Mouse (Mus musculus) brown adipose tissue, adult 24 weeks (tissue): ENCODE measurements around the gene Nod1. TPM values are rescaled to one million over a fixed set of nuclear protein-coding genes. Genes with fewer than 3 reads are reported as not detected.

Experiments
- H3K27ac ChIP-seq: fragments of 200-500 bp; replicated peaks from 2 replicates; pipeline ENCODE4 v1.5.1; 2012; ENCODE audit warnings: low read depth, mild to moderate bottlenecking, low read length
- H3K4me1 ChIP-seq: fragments of 200-500 bp; 2 replicates; pipeline ENCODE4 v1.6.1; 2012; ENCODE audit warnings: low read length, mixed read lengths; ENCODE audit not compliant: control insufficient read depth, insufficient read depth, insufficient read length
- H3K4me3 ChIP-seq: fragments of 200-500 bp; 2 replicates; pipeline ENCODE4 v1.5.1; 2012; ENCODE audit warnings: low read depth, mild to moderate bottlenecking, low read length, moderate library complexity; ENCODE audit not compliant: insufficient read depth
- polyA plus RNA-seq: library from polyadenylated mRNA; stranded (reverse); fragments of >200 nt; gene quantifications from 2 replicates; pipeline ENCODE4 v1.2.4, GENCODE M21; 2012; ENCODE audit not compliant: missing spikeins, insufficient read depth, insufficient read length

Nod1 gene
- polyA plus RNA-seq, 1 experiment = 6.7 TPM

DNA sequence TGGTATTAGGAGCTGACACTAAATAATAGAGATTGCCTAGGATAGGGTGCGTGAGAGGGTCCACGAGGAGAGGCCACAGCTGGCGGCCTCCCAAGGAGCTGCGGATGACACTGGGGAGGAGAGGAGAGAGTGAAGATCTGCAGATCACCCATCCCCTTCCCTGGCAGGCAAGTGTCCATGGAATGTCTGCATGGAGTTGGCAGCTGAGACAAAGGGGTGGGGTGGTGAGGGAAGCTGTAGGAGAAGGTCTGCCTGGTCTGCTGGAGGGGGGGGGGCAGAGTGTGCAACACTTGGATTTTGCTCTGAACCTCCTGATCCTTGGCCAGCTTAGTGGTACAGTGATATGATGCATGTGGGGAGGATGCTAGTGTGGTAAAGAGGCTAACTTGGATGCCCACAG, 57.4 kb downstream of the Nod1 start:
- Histone ChIP-seq H3K4me1 (no peaks in the 10 kb centered on the region), H3K27ac (no peak overlapping the region), H3K4me3 (no peak overlapping the region)

DNA sequence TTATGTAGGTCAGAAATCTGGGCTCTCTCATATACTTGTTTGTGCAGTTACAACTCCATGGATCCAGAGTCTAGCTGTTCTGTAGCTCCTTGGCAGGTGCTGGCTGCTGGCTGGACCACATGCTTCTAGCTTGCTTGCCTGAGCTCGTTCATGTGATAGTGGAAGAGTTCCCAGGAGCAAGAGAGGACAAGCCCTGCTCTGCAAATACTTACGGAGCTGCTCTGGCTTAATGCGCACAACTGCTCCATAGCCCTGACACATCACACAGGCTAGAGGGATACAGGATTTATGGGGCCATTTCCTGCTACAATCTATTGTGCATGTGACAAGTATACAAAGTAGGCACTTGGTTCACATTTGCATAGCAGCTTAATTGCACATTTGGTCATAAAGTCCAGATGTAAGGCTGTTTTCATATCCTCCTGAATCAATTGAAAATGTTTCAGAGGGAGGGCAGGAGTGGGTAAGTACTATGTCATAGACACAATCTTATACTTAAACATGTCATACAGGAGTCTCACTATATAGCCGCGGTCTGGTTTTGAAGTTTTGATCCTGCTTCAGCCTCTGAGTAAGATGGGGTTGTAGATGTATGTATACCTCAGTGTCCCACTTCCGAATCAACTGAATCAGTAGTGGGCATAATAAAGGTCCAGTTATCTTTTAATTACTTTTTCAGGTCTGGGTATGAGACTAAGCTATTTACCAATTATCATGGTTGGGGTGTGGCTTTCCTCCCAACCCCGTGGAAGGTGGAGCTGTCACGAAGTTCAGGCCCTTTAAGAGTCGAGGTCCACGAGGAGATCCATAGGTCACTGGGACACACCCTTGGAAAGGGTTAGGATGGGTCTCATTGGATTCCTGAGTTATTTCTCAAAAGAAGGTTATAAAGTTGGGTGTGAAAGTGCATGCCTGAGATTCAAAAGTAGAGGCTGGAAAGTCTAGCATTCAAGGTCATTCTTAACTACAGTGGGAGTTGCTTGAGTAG, 66.1 kb downstream of the Nod1 start:
- no peak overlapping the region for H3K4me3 ChIP-seq
- H3K27ac ChIP-seq = no peak overlapping the region
- no peaks in the 10 kb centered on the region for H3K4me1 ChIP-seq

DNA sequence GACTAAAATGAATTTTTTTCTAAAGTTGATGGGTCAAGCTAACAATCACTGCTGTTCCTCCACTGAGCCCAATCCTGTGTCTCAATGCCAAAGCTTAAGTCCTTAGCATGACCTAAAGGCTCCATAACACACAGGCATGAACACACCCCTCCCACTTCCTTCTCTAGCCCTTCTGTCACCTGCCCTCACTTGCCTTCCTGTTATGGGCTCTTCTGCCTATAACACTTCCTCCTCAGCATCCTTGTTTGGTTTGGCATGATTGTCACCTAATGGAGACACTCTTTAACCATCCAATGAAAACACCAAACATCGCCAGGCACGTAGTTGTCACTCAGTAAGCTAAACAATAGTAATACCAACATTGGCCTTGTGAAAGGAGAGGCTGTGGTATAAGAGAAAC, 69.9 kb downstream of the Nod1 start:
- H3K4me3 ChIP-seq = no peak overlapping the region
- H3K4me1 ChIP-seq = no peaks in the 10 kb centered on the region
- H3K27ac ChIP-seq = no peak overlapping the region

DNA sequence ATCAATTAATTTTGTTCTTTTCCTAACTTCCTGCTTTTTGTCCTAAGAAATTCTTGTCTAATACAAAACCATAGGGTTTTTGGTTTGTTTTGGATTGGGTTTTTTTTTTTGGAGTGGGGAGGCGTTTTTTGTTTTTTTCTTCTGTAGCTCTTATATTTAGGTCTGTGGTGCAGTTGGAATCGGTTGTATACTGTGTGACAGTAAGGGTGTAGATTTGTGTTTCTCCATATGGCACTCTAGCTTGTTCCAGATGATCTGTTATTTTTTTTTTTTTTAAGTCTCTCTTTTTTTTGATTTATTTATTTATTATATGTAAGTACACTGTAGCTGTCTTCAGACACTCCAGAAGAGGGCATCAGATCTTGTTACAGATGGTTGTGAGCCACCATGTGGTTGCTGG, 72.2 kb downstream of the Nod1 start:
- Histone ChIP-seq H3K27ac (no peak overlapping the region), H3K4me3 (no peak overlapping the region), H3K4me1 (no peaks in the 10 kb centered on the region)

DNA sequence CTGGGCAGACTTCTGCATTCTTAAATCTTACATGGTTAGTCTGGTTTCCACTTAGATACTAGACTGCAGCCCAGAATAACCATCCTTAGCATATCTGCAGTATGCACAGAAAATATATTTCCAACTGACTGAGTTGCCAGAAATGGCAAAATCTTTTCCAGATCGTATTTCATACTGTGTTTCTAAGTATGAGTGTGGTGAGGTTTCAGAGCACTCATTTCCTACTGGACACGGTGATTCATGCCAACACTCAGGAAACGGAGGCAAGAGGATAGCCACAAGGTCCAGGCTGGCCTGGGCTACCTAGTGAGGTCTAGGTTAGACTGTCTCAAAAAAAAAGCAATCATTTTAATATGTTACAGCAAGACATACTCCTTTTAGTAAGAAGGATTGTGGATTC, 81.0 kb downstream of the Nod1 start:
- Histone ChIP-seq H3K4me3 (no peak overlapping the region), H3K27ac (no peak overlapping the region), H3K4me1 (no peaks in the 10 kb centered on the region)

DNA sequence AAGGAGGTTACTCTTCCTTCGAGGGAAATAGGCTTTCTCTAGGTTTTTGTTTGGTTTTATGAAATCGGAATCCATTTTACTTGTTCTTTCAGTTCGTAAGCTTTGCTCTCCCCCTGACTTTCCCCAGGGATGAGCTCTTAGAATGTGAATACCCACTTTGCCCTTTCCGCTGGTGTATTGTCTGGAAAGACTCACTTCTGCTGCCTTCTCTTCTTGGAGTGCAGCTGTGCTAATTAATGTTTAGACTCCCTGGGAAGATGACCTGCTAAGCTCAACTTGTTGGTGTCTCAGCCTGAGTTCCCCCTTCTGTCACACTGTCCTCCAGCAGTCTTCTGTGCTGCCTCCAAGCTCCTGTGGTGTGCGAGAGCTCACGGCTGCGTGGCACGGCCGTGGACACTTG, 82.2 kb downstream of the Nod1 start:
- H3K27ac ChIP-seq = no peak overlapping the region
- H3K4me1 ChIP-seq = no peaks in the 10 kb centered on the region
- no peak overlapping the region for H3K4me3 ChIP-seq

DNA sequence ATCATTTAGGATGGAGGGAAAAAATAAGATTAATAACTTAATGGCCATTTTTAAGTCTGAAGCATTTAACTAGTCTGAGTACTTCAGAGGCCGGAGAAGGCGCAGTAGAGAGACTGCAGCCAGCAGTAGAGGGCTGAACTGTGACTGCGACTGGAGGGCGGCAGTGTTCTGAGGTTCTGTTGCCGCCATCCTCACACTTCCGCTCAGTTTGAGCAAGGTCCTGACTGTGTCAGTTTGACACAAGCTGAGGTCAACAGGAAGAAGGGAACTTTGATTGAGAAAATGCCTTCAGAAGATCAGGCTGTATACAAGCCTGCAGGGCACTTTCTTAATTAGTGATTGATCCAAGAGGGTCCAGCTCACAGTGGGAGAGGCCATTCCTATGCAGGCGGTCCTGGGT, 86.2 kb downstream of the Nod1 start:
- Histone ChIP-seq H3K27ac (no peak overlapping the region), H3K4me1 (no peaks in the 10 kb centered on the region), H3K4me3 (no peak overlapping the region)

DNA sequence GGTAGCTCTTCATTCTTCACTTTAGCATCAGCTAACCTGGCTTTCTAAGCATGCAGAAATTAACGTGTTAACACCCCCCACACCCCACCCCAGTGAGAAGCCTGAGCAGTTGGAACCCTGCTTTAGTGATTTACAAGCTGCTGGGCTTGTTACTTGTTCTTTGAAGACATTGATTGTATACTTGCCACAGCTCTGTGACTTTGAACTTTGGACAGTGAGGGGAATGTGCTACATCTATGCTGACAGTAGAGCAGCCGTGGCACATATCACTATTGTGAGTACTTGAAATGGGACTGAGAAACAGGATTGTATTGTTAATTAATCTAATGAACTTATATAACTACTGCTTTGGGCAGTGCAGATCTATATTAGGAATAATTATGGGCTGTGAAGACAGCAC, 89.0 kb downstream of the Nod1 start:
- Histone ChIP-seq H3K4me1 (peaks cover 6% of the 10 kb centered on the region), H3K4me3 (no peak overlapping the region), H3K27ac (no peak overlapping the region)

DNA sequence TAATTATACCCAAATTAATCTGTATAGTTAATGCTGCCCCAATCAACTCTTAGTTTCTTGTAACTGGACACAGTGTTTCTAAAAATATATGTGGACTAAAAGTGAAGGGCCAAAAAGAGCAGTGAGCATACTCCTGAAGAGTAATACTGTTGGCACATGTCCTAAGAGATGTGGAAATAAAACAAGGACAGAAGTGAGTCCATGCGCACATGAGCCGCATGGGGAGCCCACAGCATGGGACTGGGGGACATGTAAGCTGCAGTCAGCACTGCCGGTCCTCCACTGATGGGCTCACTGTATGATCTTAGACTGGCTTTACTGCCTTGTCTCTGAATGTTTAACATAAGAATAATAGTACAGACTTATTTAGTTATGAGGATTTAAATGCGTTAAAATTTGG, 92.3 kb downstream of the Nod1 start:
- H3K27ac ChIP-seq = no peak overlapping the region
- peaks cover 6% of the 10 kb centered on the region for H3K4me1 ChIP-seq

DNA sequence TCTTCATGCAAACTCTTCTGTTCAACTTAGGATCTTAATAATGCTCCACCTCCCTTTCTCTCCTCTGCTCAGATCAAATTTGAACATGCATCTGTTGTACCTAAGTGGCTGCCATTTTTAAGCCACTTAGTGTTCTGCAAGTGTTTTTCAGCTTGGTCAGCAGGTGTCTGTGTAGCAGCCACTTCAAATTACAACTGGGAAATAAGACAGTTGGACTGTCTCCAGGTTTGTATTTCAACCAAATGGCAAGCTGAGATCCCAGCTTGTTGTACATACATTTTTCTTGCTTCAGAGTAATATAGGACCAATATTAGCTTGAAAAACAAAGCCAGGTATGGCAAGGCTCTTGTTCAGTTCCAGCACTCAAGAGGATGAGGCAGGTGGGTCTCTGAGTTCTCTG, 93.9 kb downstream of the Nod1 start:
- H3K27ac ChIP-seq = no peak overlapping the region; the same call in 1 of the 2 replicates
- H3K4me3 ChIP-seq = no peak overlapping the region
- H3K4me1 ChIP-seq = peaks cover 6% of the 10 kb centered on the region

More for the DNA sequence above, 92.3 kb downstream of the Nod1 start:
- H3K4me3 ChIP-seq = no peak overlapping the region

DNA sequence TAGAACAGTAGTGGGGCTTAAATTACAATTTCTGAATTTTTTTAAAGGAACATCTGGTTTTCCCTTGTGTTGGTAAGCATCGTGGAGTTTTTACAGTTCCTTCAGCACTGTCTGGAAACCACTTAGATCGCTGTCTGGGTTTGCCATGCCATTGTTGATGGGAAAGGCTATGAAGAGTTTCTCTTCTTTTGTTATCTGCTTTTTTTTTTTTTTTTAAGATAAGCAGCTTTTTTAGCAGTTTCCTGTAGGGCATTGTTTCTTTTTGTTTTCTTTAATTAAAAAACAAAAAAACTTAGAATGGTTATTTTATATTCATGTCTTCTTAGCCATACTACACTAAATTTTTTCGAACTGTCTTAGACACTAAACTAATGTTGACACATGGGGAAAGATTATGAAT, 94.8 kb downstream of the Nod1 start:
- Histone ChIP-seq H3K27ac (no peak overlapping the region), H3K4me1 (peaks cover 6% of the 10 kb centered on the region), H3K4me3 (no peak overlapping the region)

DNA sequence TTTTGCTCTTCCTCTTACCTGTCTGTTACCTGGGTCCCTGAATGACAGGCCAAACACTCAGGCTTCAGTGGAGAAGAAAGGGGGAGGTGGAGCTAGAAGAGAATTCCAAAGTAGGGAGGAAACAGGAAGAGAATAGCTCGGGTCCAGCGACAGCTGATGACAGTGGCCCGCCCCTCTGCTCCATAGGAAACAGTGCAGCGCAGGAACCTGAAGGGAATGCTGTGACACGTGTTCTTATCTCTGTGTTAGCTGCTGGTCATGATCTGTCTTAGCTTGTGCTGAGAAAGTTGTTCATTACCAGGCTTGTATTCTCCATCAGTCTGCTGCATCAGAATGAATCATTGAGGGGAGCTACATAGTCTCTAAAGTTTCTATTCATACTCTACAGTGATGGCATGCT, 95.6 kb downstream of the Nod1 start:
- Histone ChIP-seq H3K27ac (no peak overlapping the region), H3K4me3 (no peak overlapping the region), H3K4me1 (peaks cover 6% of the 10 kb centered on the region)

Other genes starting within 250 kb of the Nod1 start
- gene Znrf2, start 155.7 kb downstream of the Nod1 start, polyA plus RNA-seq = 36.9 and 40.8 TPM in 2 replicates
- gene Ggct, start 20.3 kb upstream of the Nod1 start, polyA plus RNA-seq = 8.8 and 16.8 TPM in 2 replicates
- 86.8 and 119 TPM in 2 replicates for gene Gars, start 65.4 kb upstream of the Nod1 start, polyA plus RNA-seq
- gene Crhr2, start 160.4 kb upstream of the Nod1 start, polyA plus RNA-seq = 2.1 TPM in 1 of 2 replicates, not detected in the other
- 26.8 and 28.7 TPM in 2 replicates for gene Inmt, start 202.4 kb upstream of the Nod1 start, polyA plus RNA-seq
- 0.52 and 2.8 TPM in 2 replicates for gene Mindy4, start 230.8 kb upstream of the Nod1 start, polyA plus RNA-seq